Mouse (Mus musculus) neural tube, embryonic 14.5 days (tissue): ENCODE results near the gene Olfr1324. TPM values are rescaled to one million over a fixed set of nuclear protein-coding genes. Genes with fewer than 3 reads are reported as not detected.
"Not testable (repeated sequence)": the region's sequence is repeated elsewhere in the genome, so short reads cannot be mapped to it uniquely, and the experiment has no call there.

ENCODE experiments used
- ATAC-seq: fragments of 200-750 bp; cut with Nextera tagmentation; 2 replicates; pipeline ENCODE4 v1.8.0; 2017; ENCODE audit warnings: low read depth, mild to moderate bottlenecking, moderate TSS enrichment, moderate library complexity
- H3K27ac ChIP-seq: fragments of 300-500 bp; sonication (generic); 2 replicates; pipeline ENCODE4 v1.5.1; 2014; ENCODE audit warnings: low read depth, mild to moderate bottlenecking, control low read depth, low read length, moderate library complexity, mixed read lengths
- H3K27me3 ChIP-seq: fragments of 300-500 bp; sonication (generic); 2 replicates; pipeline ENCODE4 v1.6.1; 2014; ENCODE audit warnings: low read length; ENCODE audit not compliant: control insufficient read depth, insufficient read depth
- H3K36me3 ChIP-seq: fragments of 300-500 bp; sonication (generic); 2 replicates; pipeline ENCODE4 v1.6.1; 2014; ENCODE audit warnings: low read length, mixed read lengths; ENCODE audit not compliant: control insufficient read depth, insufficient read depth
- H3K4me1 ChIP-seq: fragments of 300-500 bp; sonication (generic); 2 replicates; pipeline ENCODE4 v1.6.1; 2014; ENCODE audit warnings: low read length; ENCODE audit not compliant: control insufficient read depth, insufficient read depth
- H3K4me2 ChIP-seq: fragments of 300-500 bp; sonication (generic); 2 replicates; pipeline ENCODE4 v1.6.1; 2014; ENCODE audit warnings: mild to moderate bottlenecking, low read depth, low read length, control low read depth
- H3K4me3 ChIP-seq: fragments of 300-500 bp; sonication (generic); 2 replicates; pipeline ENCODE4 v1.5.1; 2014; ENCODE audit warnings: low read depth, low read length, control low read depth, mixed read lengths
- H3K9ac ChIP-seq: fragments of 300-500 bp; sonication (generic); replicated peaks from 2 replicates; pipeline ENCODE4 v1.6.1; 2014; ENCODE audit warnings: low read depth, mild to moderate bottlenecking, control low read depth, low read length, mixed read lengths
- H3K9me3 ChIP-seq: fragments of 300-500 bp; sonication (generic); 2 replicates; pipeline ENCODE4 v1.6.1; 2016; ENCODE audit warnings: low read length; ENCODE audit not compliant: control insufficient read depth
- WGBS: fragments of 180-500 bp; shearing (Covaris S2); extraction: QIAGEN DNeasy Blood & Tissue Kit; methylation state at CpG from one replicate; pipeline ENCODE4 v1.1.7; 2014; 5-methylcytosine and 5-hydroxymethylcytosine counted together
- polyA plus RNA-seq: library from polyadenylated mRNA; unstranded; fragments of >200 nt; fragmentation: Nextera tagmentation; extraction: Ambion mirVana; gene quantifications from 2 replicates; pipeline ENCODE4 v1.2.1, GENCODE M21; 2014

Gene Olfr1324
- polyA plus RNA-seq, 1 experiment from 2014 or later, result not detected

- H3K9me3 ChIP-seq, ATAC-seq, H3K4me2 ChIP-seq, H3K27me3 ChIP-seq, H3K4me3 ChIP-seq, H3K9ac ChIP-seq, H3K27ac ChIP-seq, H3K4me1 ChIP-seq, H3K36me3 ChIP-seq: not testable (repeated sequence)
- 80% methylated on average over 4 of the region's 4 CpGs for WGBS
Measured at GRCm38 (mm10) chrX:50390616-50391015, 37.7 kb downstream of the Olfr1324 start.

DNA sequence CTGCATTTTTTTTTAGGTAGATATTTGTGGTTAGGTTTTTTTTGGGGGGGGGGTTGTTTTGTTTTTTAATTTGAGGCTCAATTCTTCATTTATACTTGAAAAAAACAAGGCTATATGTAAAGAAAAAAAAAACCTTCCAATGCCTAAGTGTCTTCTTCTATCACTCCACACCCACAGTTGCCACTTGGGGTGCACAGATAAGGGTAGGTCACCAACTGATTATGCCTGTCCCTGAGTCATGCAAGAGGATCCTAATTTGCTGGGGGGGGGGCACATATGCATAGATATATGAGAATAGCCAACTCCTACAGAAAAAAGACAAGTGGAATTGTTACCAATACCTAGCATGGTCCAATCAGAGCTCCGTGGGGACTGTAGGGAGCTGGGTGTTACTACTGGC lies 53.3 kb downstream of the Olfr1324 start:
- no peak overlapping the region for H3K27ac ChIP-seq
- H3K36me3 ChIP-seq, result no peaks in the 10 kb centered on the region
- no peaks in the 10 kb centered on the region for H3K27me3 ChIP-seq
- no peaks in the 10 kb centered on the region; the same call in 1 of the 2 replicates for H3K9me3 ChIP-seq
- no peak overlapping the region for H3K4me3 ChIP-seq
- H3K9ac ChIP-seq, result no peak overlapping the region
- no peak overlapping the region for H3K4me2 ChIP-seq
- no peak for ATAC-seq
- 94% methylated on average over 1 of the region's 1 CpGs for WGBS
- H3K4me1 ChIP-seq, result no peaks in the 10 kb centered on the region
